Mouse (Mus musculus) fat pad, adult 2 months (tissue): Measurements from ENCODE around the gene Lin37.
A peak's percentile ranks its signal among the peaks of the same experiment; 100 is the strongest.

Experiments
- DNase-seq: peaks from one replicate; pipeline ENCODE4 v3.0.0-alpha.2; 2011; ENCODE audit warnings: low read depth, low spot score; ENCODE audit errors: extremely low read depth

Gene Lin37

DNA sequence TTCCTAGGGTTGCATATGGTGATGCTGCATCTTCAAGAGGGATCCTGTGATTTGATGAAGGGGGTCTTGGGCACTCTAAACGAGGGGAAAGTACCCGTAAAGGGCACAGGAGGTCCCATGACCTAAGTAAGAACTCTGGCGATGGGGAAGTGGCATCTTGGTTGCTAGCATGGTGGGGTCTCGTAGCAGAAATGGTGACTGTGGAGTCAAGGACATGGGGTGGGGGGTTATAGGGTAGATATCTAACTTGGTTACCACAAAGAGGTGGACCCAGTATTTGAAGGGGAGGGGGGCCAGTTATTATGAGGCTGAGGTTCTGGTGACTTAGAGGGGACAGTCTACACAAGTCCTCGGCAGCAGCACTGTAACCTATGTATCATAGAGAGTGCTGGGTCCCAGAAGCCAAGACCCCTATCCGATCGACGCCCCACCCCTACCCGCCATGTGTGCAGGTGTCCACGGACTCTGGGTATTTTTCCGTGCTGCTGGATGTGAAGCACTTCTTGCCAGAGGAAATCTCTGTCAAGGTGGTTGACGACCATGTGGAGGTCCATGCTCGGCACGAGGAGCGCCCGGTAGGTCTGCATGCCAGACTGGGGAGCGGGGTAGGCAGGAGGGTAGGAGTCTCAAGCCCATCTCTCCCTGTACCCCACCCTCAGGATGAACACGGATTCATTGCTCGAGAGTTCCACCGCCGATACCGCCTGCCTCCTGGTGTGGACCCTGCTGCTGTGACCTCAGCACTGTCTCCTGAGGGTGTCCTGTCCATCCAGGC, 5.6 kb downstream of the Lin37 start:
- no peak for DNase-seq

DNA sequence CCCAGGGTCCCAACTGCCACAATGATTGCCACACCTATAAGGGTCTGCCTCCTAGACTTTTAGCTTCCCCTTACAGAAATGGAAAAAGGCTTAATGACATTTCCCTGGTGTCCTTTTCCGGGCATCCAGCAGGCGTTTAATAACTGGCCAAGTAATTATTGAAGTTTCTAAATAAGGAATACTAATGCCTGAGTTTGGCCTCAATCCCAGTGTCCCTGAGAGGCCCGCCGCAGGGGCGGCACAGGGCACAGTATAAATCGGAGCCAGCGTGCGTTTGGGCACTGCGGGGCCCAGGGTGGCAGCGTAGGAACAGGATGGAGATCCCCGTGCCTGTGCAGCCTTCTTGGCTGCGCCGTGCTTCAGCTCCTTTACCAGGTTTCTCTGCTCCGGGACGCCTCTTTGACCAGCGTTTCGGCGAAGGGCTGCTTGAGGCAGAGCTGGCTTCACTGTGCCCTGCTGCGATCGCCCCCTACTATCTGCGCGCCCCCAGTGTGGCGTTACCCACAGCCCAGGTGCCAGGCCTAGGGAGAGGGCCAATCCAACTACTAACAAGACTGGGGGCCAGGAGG, 6.5 kb downstream of the Lin37 start:
- DNase-seq, result no peak

DNA sequence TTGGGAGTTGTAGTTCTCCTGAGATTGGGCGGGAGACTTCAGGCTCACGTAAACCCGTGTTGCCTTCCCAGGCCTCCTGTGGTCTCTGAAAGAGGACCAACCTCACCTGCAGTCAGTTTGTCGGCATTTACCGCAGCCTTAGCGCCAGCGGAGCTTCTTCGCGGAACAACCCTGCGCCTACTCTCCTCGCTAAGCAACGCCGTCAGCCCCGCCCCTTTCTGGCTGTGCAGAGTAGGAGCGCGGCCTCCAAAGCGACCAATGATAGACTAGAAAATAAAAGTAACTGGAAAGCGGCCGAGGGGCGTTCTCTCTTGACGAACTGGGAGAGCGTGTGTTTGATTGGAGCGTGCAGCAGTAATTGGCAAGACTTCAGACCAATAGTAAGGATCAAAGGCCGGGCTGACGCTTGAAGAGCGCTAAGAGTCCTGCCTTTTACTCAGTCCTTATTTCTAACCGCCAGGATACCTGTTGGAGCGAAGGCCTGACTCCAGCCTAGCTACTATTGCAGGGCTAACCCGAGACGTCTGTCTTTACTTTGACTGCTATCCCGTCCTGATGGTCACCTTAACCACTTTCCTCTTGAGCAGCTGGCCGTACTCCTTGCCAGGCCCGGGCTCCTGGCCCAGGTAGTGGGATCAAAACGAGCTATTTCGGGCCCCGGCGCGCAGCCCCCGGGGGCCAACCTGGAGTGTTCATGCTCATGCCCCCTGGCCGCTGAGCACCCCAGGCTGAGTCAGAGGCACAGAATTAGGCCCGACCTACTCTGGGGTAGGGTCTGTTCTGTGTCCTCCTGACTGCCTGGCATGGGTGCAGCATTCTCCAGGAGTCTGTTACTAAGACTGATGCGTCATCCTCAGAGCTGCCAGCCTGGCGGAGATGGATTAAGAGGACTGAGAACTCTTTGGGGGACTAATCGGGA, 7.3 kb downstream of the Lin37 start, which contains the start of the genes Hspb6 and Proser3:
Gene Hspb6 (plus strand): TSS at position 77 of the 919 bp plus-strand sequence.
Gene Proser3 (minus strand): TSS at position 198 of the 919 bp plus-strand sequence.
- DNase-seq, result peak; percentile 97

DNA sequence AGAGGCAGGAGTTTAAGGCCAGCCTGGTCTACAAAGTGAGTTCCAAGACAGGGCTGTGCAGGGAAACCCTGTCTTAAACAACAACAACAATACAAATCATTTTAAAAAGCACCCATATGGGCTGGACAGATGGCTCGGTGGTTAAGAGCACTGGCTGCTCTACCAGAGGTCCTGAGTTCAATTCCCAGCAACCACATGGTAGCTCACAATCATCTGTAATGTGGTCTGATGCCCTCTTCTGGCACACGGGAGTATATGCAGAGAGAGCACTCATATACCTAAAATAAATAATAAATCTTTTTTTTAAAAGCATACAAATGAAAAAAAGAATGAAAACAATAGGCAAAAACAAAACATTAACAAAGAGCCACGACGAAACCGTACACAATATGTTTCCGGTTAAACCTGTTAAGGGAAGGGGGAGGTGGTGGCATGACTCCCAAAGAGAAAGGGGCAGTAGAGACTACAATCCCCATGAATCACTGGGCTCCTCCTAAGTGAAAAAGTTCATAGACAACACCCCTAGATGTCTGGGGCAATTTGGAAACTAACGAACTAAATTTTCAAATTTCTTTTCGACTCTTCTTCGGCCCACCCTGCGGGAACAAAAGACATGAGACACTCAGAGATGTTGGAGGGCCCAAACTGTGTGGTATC, 8.1 kb downstream of the Lin37 start:
- DNase-seq, result peak; percentile 45

DNA sequence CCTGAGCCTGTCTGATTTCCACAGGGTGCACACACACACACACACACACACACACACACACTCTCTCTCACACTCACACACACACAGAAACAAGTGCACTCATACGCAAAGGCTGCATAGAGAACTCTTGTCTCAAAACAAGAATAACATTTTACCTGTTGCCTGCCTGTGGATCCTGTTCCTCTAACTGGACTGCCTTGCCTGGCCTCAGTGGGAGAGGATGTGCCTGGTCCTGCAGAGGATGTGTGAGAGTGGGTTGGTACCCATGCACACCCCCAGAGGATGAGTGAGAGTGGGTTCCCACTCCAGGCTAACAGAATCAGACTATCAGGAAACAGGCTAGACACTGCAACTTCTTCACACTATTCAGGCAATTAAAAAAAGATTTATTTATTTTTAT, 9.0 kb downstream of the Lin37 start:
- no peak for DNase-seq

DNA sequence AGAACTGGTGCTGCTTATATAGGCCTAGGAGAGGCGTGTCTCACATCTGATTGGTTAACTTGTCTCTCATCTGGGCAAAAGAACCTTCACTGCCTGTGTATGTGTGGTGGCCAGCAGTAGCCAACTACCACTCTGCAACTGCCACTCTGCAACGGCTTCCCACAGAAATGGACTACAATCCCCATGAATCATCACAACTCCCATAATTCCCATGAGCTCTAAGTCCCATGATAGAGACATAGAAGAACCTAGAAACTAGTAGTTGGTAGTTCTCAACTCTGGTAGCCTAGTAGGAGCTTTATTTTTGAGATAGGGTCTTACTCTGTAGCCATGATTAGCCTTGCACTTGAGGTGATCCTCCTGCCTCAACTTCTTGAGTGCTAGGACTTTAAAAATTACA, 9.8 kb downstream of the Lin37 start:
- no peak for DNase-seq

DNA sequence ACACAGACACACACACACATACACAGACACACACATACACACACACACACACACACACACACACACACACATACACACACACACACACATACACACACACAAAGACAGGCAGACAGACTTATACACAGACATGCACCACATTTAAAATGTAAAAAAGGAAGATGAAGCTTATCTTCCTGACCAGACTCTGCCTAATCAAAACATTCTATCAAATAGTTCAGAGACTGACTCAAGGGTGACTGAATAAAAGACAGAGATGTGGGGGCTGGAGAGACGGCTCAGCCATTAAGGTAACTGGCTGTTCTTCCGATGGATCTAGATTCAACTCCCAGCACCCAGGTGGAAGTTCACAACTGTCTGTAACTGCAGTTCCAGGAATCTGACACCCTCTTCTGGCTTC, 15.3 kb downstream of the Lin37 start:
- DNase-seq, result no peak

DNA sequence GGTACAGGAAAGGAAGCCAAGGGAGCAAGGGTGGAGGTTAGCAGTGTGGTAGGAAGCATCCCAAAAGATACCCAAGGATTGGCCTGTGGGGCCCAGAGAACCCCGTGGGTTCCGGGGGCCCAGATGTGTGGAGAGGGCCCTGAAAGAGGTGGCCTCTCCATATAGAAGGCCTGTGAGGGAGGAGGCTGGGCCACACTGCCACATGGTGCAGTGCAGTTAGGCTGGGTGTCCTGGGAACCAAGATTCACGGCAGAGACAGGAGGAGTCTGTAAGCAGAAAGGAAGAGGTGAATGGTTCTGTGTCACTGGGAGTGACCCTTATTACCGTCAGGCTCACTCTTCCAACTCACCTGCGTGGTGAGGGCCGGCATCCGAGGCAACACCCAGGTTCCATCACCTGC, 19.1 kb downstream of the Lin37 start:
- no peak for DNase-seq

DNA sequence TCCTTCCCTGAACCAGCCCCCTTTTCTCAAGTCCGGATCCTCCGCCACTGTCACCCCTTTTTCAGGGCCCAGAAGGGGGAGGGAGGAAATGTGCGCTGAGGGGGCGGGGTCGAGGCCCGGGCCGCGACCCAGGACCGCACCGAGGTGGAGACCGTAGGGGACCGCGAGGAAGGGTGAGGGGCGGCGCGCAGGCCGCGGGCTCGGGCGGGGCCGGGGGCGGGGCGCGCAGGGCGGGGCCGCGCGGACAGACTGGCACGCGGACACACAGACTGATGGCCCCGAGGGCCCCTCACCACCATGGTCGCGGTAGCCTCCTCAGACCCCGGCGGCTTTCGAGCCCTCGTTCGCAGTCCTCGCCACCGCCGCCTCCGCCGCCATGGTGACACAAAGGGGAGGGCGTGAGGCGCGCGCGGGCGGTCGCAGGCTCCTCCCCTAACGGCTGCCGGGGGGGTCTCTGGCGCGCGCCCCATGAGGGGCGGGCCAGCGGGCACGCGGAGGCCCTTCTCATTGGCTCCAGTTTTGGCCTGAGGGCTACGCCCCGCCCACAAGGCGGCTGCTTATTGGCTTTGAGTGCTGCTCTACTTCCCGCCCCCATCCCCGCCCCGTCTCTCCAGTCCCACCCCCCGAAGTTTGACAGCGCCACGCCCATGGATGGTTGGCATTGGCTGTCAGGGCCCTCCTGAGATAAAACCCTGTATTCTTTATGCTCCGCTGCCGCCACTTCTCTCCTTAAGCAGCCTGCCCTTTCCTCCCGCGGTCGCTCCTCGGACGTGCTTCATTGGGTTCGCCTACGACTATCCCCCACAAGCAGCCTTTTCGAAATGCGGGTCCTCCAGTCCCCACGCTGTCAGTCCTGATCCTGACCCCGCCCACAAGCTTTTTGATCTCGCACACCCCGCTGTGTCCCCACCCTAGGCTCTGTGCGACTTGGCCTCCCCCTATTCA, 24.7 kb downstream of the Lin37 start, which contains the start of gene Arhgap33:
Gene Arhgap33 (minus strand): TSS at position 428 of the 945 bp plus-strand sequence.
- DNase-seq, result peak; percentile 52

DNA sequence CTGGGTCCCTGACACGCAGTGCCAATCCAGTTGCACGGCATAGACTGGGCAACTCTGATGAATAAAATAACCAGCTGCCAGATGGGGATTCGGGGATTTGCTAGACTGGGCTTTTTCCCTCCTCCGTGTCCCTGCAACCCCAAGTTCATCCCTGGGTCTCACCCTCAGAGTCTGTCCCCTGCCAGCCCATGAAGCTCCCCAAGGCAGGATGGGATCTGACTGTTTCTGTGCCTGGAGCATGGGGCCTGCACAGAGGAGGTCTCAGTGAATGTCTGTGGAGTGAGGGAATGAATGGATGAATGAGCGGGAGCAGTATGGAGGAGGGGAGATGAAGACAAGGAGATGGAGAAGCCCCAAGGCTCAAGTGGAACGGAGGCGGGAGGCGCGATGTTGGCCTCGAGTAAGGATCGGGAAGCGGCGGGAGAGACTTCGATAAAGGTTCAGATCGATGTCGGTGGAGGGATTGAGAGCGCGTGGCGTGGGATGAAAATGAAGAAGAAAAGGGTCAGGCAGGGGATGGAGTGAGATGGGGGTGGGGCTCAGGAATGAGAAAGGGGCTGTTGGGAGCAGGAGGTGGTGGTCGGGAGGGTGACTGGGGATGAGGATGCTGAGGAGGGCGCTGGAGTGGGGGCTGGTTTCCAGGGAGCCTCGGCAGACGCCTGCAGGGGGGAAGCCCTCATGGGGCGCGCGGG, 25.6 kb downstream of the Lin37 start:
- DNase-seq, result no peak

DNA sequence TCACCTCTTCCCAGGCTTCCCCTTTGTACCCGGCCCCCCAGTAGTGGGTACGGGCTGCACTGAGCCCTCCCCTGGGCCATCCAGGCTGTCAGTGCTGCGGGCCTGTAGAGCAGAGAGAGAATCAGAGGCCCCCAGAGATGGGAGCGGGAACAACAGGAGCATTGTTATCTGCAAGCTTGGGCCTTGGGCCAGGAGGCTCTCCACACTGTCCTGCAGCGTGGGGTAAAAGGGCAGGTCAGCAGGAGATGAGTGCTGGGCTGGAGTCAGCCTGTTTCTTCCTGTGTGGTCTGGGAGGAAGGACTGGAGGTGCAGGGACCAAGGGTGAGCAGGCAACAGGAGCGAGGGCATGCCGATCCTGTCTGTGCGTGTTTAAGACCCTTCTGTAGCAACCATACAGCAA, 26.7 kb downstream of the Lin37 start:
- no peak for DNase-seq

DNA sequence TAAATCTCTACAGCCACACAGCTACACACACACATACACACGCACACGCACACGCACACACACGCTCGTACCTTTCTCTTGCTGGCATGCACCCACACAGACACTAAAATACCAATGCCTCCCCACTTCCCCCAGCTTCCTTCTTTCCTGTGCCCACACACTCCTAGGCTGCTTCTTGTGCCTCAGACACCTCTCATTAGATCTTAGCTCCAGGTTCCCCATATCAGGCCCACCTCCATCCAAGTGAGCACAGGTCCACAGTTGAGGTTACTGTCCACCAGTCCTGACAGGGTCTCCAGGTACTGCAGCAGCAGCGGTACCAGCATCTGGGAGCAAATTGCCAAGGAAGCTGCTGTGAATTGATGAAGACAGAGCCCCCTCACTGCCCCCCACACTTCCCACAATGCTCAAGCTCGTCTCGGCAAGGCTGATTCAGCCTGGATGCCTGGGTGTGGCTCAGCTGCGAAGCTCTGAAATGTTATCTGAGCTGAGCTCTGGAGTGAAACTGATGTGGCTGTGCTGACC, 28.3 kb downstream of the Lin37 start:
- no peak for DNase-seq

DNA sequence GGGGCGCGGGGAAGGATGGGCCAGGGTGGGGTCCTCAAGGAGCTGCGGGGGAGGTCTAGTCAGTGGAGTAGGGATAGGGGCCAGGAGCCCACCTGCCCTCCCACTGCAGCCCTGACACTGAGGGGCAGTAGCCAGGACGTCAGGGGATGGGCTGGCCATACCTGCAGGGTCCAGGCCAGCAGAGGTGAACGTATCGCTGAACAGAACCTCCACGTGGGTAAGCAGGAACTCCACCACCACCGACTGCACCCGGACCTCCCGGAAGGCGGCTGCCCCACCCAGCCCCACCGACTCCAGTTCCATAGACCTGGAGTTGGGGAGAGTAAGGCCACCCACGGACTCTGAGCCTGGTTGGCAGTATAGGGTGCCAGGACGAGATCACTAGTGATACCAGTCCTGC, 32.7 kb downstream of the Lin37 start:
- DNase-seq, result no peak

DNA sequence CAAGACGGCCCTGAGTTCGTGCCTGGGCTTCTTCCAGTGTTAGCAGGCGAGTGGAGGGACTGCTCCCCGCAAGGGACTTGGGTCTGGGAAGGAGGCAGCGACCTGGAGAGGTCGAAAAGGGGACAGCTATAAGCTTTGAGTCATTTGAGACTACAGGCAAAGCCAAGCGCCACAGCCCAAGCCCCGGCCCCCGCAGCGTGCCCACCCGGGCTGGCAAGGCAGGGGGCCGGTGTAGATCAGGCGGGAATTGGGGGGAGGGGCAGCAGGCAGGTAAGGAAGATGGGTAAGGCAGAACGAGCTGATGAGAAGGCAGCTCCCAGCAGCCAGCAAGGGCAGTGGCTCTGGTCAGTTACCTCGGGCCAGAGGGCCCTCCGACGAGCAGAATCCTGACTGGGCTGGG, 33.2 kb downstream of the Lin37 start:
- DNase-seq, result no peak

DNA sequence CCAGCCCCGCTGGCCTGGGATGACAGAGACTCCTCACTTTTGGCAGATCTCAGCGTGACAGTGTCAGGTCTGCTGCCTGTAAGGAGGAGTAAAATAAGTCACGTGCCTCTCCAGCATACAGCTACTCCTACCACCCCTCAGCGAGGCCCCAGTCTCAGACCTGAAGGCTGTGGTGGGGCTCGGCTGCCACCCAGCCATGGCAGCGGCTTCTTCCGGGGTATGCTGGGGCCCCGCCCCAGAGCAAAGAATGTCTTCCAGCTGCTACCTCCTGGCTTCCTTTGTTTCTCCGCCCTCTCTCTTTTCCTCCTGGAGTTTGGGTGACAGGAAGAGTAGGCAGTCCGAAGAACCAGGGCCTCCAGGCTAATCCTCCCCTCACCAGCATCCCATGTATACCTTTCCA, 33.7 kb downstream of the Lin37 start:
- DNase-seq, result no peak

DNA sequence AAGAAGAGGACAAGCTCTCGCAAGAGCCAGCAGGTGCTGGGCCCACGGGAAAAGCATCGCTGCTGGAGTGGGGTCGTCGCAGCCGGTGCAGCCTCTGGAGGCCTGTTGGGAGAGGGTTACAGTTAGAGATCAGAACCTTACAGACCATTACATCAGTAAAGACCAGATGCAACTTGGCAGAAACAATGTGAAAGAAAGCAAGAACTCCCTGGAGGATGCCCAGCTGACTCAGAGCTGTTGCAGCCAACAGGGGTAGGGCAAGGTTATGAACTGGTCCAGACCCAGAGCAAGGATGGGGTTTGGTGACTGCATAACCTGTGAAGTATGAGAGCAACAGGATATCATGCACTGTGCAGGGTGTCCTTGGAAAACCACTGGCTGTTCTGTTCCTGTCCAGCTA, 35.2 kb downstream of the Lin37 start:
- no peak for DNase-seq

DNA sequence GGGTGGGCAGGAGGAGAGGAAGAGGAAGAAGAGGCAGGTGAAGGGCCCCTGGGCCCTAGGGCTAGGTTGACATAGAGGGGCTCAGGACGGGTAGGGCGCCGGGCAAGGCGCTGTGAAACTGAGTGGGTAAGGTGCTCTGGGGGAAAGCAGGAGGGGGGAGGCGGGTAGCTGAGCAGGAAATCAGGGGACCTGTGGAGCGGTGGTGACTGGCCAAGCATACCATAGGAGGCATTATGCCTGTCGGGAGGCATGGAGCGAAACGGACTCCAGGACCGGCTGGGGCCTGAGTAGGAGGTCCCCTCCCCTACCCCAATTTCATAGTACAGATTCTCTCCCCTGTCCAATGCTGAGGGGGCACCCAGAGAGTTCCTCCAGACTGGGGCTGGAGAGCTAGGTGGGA, 36.8 kb downstream of the Lin37 start:
- DNase-seq, result no peak

DNA sequence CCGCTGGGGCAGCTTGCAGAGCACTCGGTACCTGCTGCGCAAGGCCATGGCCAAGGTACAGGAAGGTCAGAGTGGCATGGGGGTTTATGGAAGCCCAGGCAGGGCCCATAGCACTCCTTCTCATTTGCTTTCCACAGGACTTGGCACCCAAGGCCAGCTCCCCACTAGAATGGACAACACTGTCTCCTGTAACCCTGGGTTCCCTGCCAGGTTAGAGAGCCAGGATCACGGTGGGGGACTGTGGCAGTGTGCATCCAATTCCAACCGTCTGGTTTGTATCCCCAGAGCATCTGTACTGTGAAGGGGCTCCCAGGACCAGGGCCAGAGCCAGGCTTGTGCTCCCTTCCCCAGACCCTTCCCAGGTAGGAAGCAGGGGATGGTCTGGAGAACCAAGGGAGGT, 38.8 kb downstream of the Lin37 start:
- no peak for DNase-seq

DNA sequence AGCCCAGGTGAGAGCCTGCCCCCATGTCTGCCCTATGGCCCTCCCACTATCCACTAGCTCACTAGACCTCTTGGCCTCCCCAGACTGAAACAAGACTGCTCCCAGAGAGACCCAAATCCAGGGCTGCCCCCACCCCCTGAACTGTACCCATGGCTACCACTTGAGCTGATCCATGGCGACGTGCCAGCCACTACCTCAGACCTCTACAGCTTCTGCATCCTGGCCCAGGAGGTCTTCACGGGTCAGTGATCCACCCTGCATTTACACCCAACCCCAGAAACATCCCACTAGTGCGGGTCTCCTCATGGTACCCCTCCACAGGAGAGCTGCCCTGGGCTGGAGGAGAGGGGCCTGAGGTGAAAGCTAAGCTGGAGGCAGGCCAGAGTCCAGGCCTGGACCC, 39.2 kb downstream of the Lin37 start:
- DNase-seq, result no peak
